Mouse (Mus musculus): Measurements from ENCODE around the gene H1f0.
A peak's percentile ranks its signal among the peaks of the same experiment; 100 is the strongest.

Gene H1f0

GRCm38 (mm10) chr15:79028237-79028738, at the start of gene H1f0:
Gene H1f0 (plus strand): TSS chr15:79028450.
- peak; percentile 73 for DNase-seq (ENCODE audit: low read depth, low spot score)

GRCm38 (mm10) chr15:78978875-78979274, 49.4 kb upstream of the H1f0 start:
- DNase-seq (ENCODE audit: low read depth, low spot score), result no peak

GRCm38 (mm10) chr15:78980084-78980483, 48.2 kb upstream of the H1f0 start:
- DNase-seq (ENCODE audit: low read depth, low spot score), result no peak

- DNase-seq (ENCODE audit: low read depth, low spot score), result peak; percentile 79
Measured at GRCm38 (mm10) chr15:78982658-78983435, 45.4 kb upstream of the H1f0 start.

- peak; percentile 73 for DNase-seq (ENCODE audit: low read depth, low spot score)
Measured at GRCm38 (mm10) chr15:78983436-78984285, 44.6 kb upstream of the H1f0 start.

- no peak for DNase-seq (ENCODE audit: low read depth, low spot score)
Measured at GRCm38 (mm10) chr15:78984286-78984778, 43.9 kb upstream of the H1f0 start.

GRCm38 (mm10) chr15:78986536-78987220, 41.6 kb upstream of the H1f0 start:
- DNase-seq (ENCODE audit: low read depth, low spot score), result no peak

GRCm38 (mm10) chr15:78988499-78988971, 39.7 kb upstream of the H1f0 start:
- no peak for DNase-seq (ENCODE audit: low read depth, low spot score)

- no peak for DNase-seq (ENCODE audit: low read depth, low spot score)
Measured at GRCm38 (mm10) chr15:78989152-78990092, 38.8 kb upstream of the H1f0 start.

GRCm38 (mm10) chr15:78990093-78990463, 38.2 kb upstream of the H1f0 start:
- no peak for DNase-seq (ENCODE audit: low read depth, low spot score)

- DNase-seq (ENCODE audit: low read depth, low spot score), result no peak
Measured at GRCm38 (mm10) chr15:78990970-78991525, 37.2 kb upstream of the H1f0 start.

- no peak for DNase-seq (ENCODE audit: low read depth, low spot score)
Measured at GRCm38 (mm10) chr15:78992235-78992634, 36.0 kb upstream of the H1f0 start.

GRCm38 (mm10) chr15:78992925-78993324, 35.3 kb upstream of the H1f0 start:
- no peak for DNase-seq (ENCODE audit: low read depth, low spot score)

GRCm38 (mm10) chr15:78995916-78996315, 32.3 kb upstream of the H1f0 start:
- no peak for DNase-seq (ENCODE audit: low read depth, low spot score)

GRCm38 (mm10) chr15:78996663-78997062, 31.6 kb upstream of the H1f0 start:
- no peak for DNase-seq (ENCODE audit: low read depth, low spot score)

- no peak for DNase-seq (ENCODE audit: low read depth, low spot score)
Measured at GRCm38 (mm10) chr15:78998348-78998747, 29.9 kb upstream of the H1f0 start.

GRCm38 (mm10) chr15:78999586-78999985, 28.7 kb upstream of the H1f0 start:
- no peak for DNase-seq (ENCODE audit: low read depth, low spot score)

GRCm38 (mm10) chr15:79000357-79000791, 27.9 kb upstream of the H1f0 start:
- no peak for DNase-seq (ENCODE audit: low read depth, low spot score)

- DNase-seq (ENCODE audit: low read depth, low spot score), result no peak
Measured at GRCm38 (mm10) chr15:79001559-79001958, 26.7 kb upstream of the H1f0 start.

GRCm38 (mm10) chr15:79002036-79002435, 26.2 kb upstream of the H1f0 start:
- no peak for DNase-seq (ENCODE audit: low read depth, low spot score)

Measured in WW6 (cell line).